Mouse (Mus musculus): ENCODE data around the gene Ppy.

The Ppy gene

GRCm38 (mm10) chr11:102087931-102088898 lies 12.9 kb downstream of the Ppy start, which contains the start of gene Mpp2:
Gene Mpp2 (minus strand): TSS chr11:102088515.
- DNase-seq (ENCODE audit: low spot score in 2 of 2) = peak; percentile 81

- DNase-seq (ENCODE audit: low spot score in 2 of 2) = peak; percentile 81 to 87
Measured at GRCm38 (mm10) chr11:102087081-102087751, 13.9 kb downstream of the Ppy start.

GRCm38 (mm10) chr11:102086331-102086730 lies 14.8 kb downstream of the Ppy start:
- peak; percentile 75 for DNase-seq (ENCODE audit: low spot score in 2 of 2)

- DNase-seq (ENCODE audit: low spot score in 2 of 2) = no peak
Measured at GRCm38 (mm10) chr11:102084159-102084558, 17.0 kb downstream of the Ppy start.

- DNase-seq (ENCODE audit: low spot score in 2 of 2) = peak; percentile 44 to 48
Measured at GRCm38 (mm10) chr11:102083193-102083592, 17.9 kb downstream of the Ppy start.

- peak; percentile 82 to 83 for DNase-seq (ENCODE audit: low spot score in 2 of 2)
Measured at GRCm38 (mm10) chr11:102082322-102082721, 18.8 kb downstream of the Ppy start.

GRCm38 (mm10) chr11:102073722-102074121 lies 27.4 kb downstream of the Ppy start:
- DNase-seq (ENCODE audit: low spot score in 2 of 2) = no peak

GRCm38 (mm10) chr11:102072729-102073128 lies 28.4 kb downstream of the Ppy start:
- DNase-seq (ENCODE audit: low spot score in 2 of 2) = no peak

GRCm38 (mm10) chr11:102070426-102070825 lies 30.7 kb downstream of the Ppy start:
- DNase-seq (ENCODE audit: low spot score in 2 of 2) = no peak

- DNase-seq (ENCODE audit: low spot score in 2 of 2) = no peak
Measured at GRCm38 (mm10) chr11:102069633-102070032, 31.5 kb downstream of the Ppy start.

GRCm38 (mm10) chr11:102068969-102069368 lies 32.1 kb downstream of the Ppy start:
- DNase-seq (ENCODE audit: low spot score in 2 of 2) = no peak

- no peak for DNase-seq (ENCODE audit: low spot score in 2 of 2)
Measured at GRCm38 (mm10) chr11:102063076-102063475, 38.0 kb downstream of the Ppy start.

- no peak for DNase-seq (ENCODE audit: low spot score in 2 of 2)
Measured at GRCm38 (mm10) chr11:102061941-102062473, 39.1 kb downstream of the Ppy start.

GRCm38 (mm10) chr11:102061236-102061940 lies 39.7 kb downstream of the Ppy start:
- DNase-seq (ENCODE audit: low spot score in 2 of 2) = peak; percentile 85

GRCm38 (mm10) chr11:102053847-102054246 lies 47.3 kb downstream of the Ppy start:
- DNase-seq (ENCODE audit: low spot score in 2 of 2) = peak; percentile 43 to 58

- DNase-seq (ENCODE audit: low spot score in 2 of 2) = no peak
Measured at GRCm38 (mm10) chr11:102053183-102053582, 47.9 kb downstream of the Ppy start.

- DNase-seq (ENCODE audit: low spot score in 2 of 2) = no peak
Measured at GRCm38 (mm10) chr11:102052697-102053096, 48.4 kb downstream of the Ppy start.

- no peak for DNase-seq (ENCODE audit: low spot score in 2 of 2)
Measured at GRCm38 (mm10) chr11:102051954-102052353, 49.2 kb downstream of the Ppy start.

GRCm38 (mm10) chr11:102051541-102051940 lies 49.6 kb downstream of the Ppy start:
- DNase-seq (ENCODE audit: low spot score in 2 of 2) = no peak

Data from right cerebral cortex, adult 2 months (tissue).